Mouse (Mus musculus): ENCODE results near the gene Gsta4. TPM values are rescaled to one million over a fixed set of nuclear protein-coding genes. Genes with fewer than 3 reads are reported as not detected.
"Not testable (repeated sequence)": the region's sequence is repeated elsewhere in the genome, so short reads cannot be mapped to it uniquely, and the experiment has no call there.

Gene Gsta4
- polyA plus RNA-seq, 2 experiments = 17.2 to 30.6 TPM

- H3K9ac ChIP-seq (replicated peaks) = no peak overlapping the region
- no peaks in the 10 kb centered on the region; the same call in 1 of the 2 replicates for H3K36me3 ChIP-seq (replicated peaks; ENCODE audit: control insufficient read depth, insufficient read depth, low read depth)
- 73% methylated on average over 6 of the region's 6 CpGs for WGBS (ENCODE audit: insufficient replicate concordance)
- no peaks in the 10 kb centered on the region for H3K27me3 ChIP-seq (ENCODE audit: control insufficient read depth, insufficient read depth, low read length)
- peaks cover 8 to 15% of the 10 kb centered on the region in 2 experiments for H3K4me1 ChIP-seq (replicated peaks; ENCODE audit: control insufficient read depth in 2 of 2, insufficient read depth in 2 of 2, low read length in 1 of 2)
- no peak overlapping the region for H3K4me2 ChIP-seq (ENCODE audit: low read depth)
- H3K4me3 ChIP-seq (ENCODE audit: insufficient read depth in 1 of 2, low read depth in 2 of 2, low read length in 2 of 2) = no peak overlapping the region
- ATAC-seq (ENCODE audit: insufficient read depth) (no peak), DNase-seq (ENCODE audit: low read depth in 3 of 3, low spot score in 3 of 3) (no peak)
- TF ChIP-seq EP300 (IDR thresholded peaks at IDR 0.05; ENCODE audit: low read depth) (no peak), CTCF (IDR thresholded peaks at IDR 0.05; ENCODE audit: low read depth) (peak; percentile 48)
- H3K9me3 ChIP-seq (ENCODE audit: control insufficient read depth, low read length) = no peaks in the 10 kb centered on the region
- no peak overlapping the region for H3K27ac ChIP-seq
These were observed 13.7 kb upstream of the Gsta4 start for GRCm38 (mm10) chr9:78168864-78169263.

GRCm38 (mm10) chr9:78174016-78174415, 8.6 kb upstream of the Gsta4 start:
- no peak overlapping the region for H3K4me2 ChIP-seq (ENCODE audit: low read depth)
- ATAC-seq (ENCODE audit: insufficient read depth) (no peak), DNase-seq (ENCODE audit: low read depth in 3 of 3, low spot score in 3 of 3) (no peak)
- H3K9me3 ChIP-seq (ENCODE audit: control insufficient read depth, low read length) = no peaks in the 10 kb centered on the region
- peaks cover 9 to 10% of the 10 kb centered on the region in 2 experiments; a peak in 3 of 4 replicates for H3K4me1 ChIP-seq (replicated peaks; ENCODE audit: control insufficient read depth in 2 of 2, insufficient read depth in 2 of 2, low read length in 1 of 2)
- no peaks in the 10 kb centered on the region for H3K36me3 ChIP-seq (replicated peaks; ENCODE audit: control insufficient read depth, insufficient read depth, low read depth)
- H3K27me3 ChIP-seq (ENCODE audit: control insufficient read depth, insufficient read depth, low read length) = no peaks in the 10 kb centered on the region
- WGBS (ENCODE audit: insufficient replicate concordance) = 52% methylated on average over 1 of the region's 1 CpGs
- no peak overlapping the region for H3K27ac ChIP-seq
- no peak overlapping the region for H3K4me3 ChIP-seq (ENCODE audit: insufficient read depth in 1 of 2, low read depth in 2 of 2, low read length in 2 of 2)
- no peak for TF ChIP-seq CTCF (IDR thresholded peaks at IDR 0.05; ENCODE audit: low read depth)
- no peak for TF ChIP-seq EP300 (IDR thresholded peaks at IDR 0.05; ENCODE audit: low read depth)
- H3K9ac ChIP-seq (replicated peaks) = no peak overlapping the region

GRCm38 (mm10) chr9:78174925-78175276, 7.7 kb upstream of the Gsta4 start:
- H3K9ac ChIP-seq (replicated peaks); H3K27ac ChIP-seq; H3K36me3 ChIP-seq (replicated peaks; ENCODE audit: control insufficient read depth, insufficient read depth, low read depth); H3K27me3 ChIP-seq (ENCODE audit: control insufficient read depth, insufficient read depth, low read length); ATAC-seq (ENCODE audit: insufficient read depth); H3K4me2 ChIP-seq (ENCODE audit: low read depth); DNase-seq (ENCODE audit: low read depth in 3 of 3, low spot score in 3 of 3); H3K4me3 ChIP-seq (ENCODE audit: insufficient read depth in 1 of 2, low read depth in 2 of 2, low read length in 2 of 2); H3K9me3 ChIP-seq (ENCODE audit: control insufficient read depth, low read length): not testable (repeated sequence)
- 35% methylated on average over 3 of the region's 3 CpGs for WGBS (ENCODE audit: insufficient replicate concordance)
- peaks cover 9 to 10% of the 10 kb centered on the region in 2 experiments; a peak in 3 of 4 replicates for H3K4me1 ChIP-seq (replicated peaks; ENCODE audit: control insufficient read depth in 2 of 2, insufficient read depth in 2 of 2, low read length in 1 of 2)

GRCm38 (mm10) chr9:78175277-78176200, 7.0 kb upstream of the Gsta4 start:
- Histone ChIP-seq H3K27me3 (ENCODE audit: control insufficient read depth, insufficient read depth, low read length) (no peaks in the 10 kb centered on the region), H3K4me1 (replicated peaks; ENCODE audit: control insufficient read depth in 2 of 2, insufficient read depth in 2 of 2, low read length in 1 of 2) (peaks cover 9 to 10% of the 10 kb centered on the region in 2 experiments; a peak in 3 of 4 replicates), H3K9ac (replicated peaks) (peak overlapping the region; percentile 94), H3K4me2 (ENCODE audit: low read depth) (peak overlapping the region; percentile 89), H3K4me3 (ENCODE audit: insufficient read depth in 1 of 2, low read depth in 2 of 2, low read length in 2 of 2) (peak overlapping the region; percentile 68 to 88), H3K9me3 (ENCODE audit: control insufficient read depth, low read length) (no peaks in the 10 kb centered on the region), H3K27ac (peak overlapping the region; percentile 97), H3K36me3 (replicated peaks; ENCODE audit: control insufficient read depth, insufficient read depth, low read depth) (no peaks in the 10 kb centered on the region)
- under 1% methylated on average over 48 of the region's 58 CpGs for WGBS (ENCODE audit: insufficient replicate concordance)
- ATAC-seq (ENCODE audit: insufficient read depth) (peak; percentile 98), DNase-seq (ENCODE audit: low read depth in 3 of 3, low spot score in 3 of 3) (peak; percentile 88 to 92 (median 90))
- TF ChIP-seq EP300 (IDR thresholded peaks at IDR 0.05; ENCODE audit: low read depth) (peak; percentile 50), CTCF (IDR thresholded peaks at IDR 0.05; ENCODE audit: low read depth) (no peak)

- ATAC-seq (ENCODE audit: insufficient read depth) = peak; percentile 35
- peak; percentile 72 to 75 (median 73) for DNase-seq (ENCODE audit: low read depth in 3 of 3, low spot score in 3 of 3)
- H3K9me3 ChIP-seq (ENCODE audit: control insufficient read depth, low read length) = no peaks in the 10 kb centered on the region
- peak overlapping the region; percentile 94 for H3K9ac ChIP-seq (replicated peaks)
- TF ChIP-seq EP300 (IDR thresholded peaks at IDR 0.05; ENCODE audit: low read depth) (no peak), CTCF (IDR thresholded peaks at IDR 0.05; ENCODE audit: low read depth) (peak; percentile 92)
- peak overlapping the region; percentile 68 to 88 for H3K4me3 ChIP-seq (ENCODE audit: insufficient read depth in 1 of 2, low read depth in 2 of 2, low read length in 2 of 2)
- H3K36me3 ChIP-seq (replicated peaks; ENCODE audit: control insufficient read depth, insufficient read depth, low read depth) = no peaks in the 10 kb centered on the region
- WGBS (ENCODE audit: insufficient replicate concordance) = 2% methylated on average over 22 of the region's 22 CpGs
- H3K4me1 ChIP-seq (replicated peaks; ENCODE audit: control insufficient read depth in 2 of 2, insufficient read depth in 2 of 2, low read length in 1 of 2) = peaks cover 9 to 10% of the 10 kb centered on the region in 2 experiments; a peak in 3 of 4 replicates
- H3K27me3 ChIP-seq (ENCODE audit: control insufficient read depth, insufficient read depth, low read length) = no peaks in the 10 kb centered on the region
- H3K4me2 ChIP-seq (ENCODE audit: low read depth) = peak overlapping the region; percentile 89
- H3K27ac ChIP-seq = peak overlapping the region; percentile 97
These were observed 6.3 kb upstream of the Gsta4 start for GRCm38 (mm10) chr9:78176201-78176727.

Data from liver, embryonic 14.5 days (tissue).